Mouse (Mus musculus) midbrain, embryonic 15.5 days (tissue): Measurements from ENCODE around the gene Lmod2. TPM values are rescaled to one million over a fixed set of nuclear protein-coding genes. Genes with fewer than 3 reads are reported as not detected.

ENCODE experiments used
- ATAC-seq: fragments of 200-750 bp; cut with Nextera tagmentation; replicated peaks from 2 replicates; pipeline ENCODE4 v1.8.0; 2017; ENCODE audit warnings: moderate TSS enrichment
- H3K27ac ChIP-seq: fragments of 300-500 bp; sonication (generic); 2 replicates; pipeline ENCODE4 v1.5.1; 2015; ENCODE audit warnings: mild to moderate bottlenecking, inconsistent platforms
- H3K27me3 ChIP-seq: fragments of 300-500 bp; sonication (generic); replicated peaks from 2 replicates; pipeline ENCODE4 v1.6.1; 2015; ENCODE audit warnings: inconsistent platforms
- H3K36me3 ChIP-seq: fragments of 300-500 bp; sonication (generic); replicated peaks from 2 replicates; pipeline ENCODE4 v1.6.1; 2015; ENCODE audit warnings: inconsistent platforms
- H3K4me1 ChIP-seq: fragments of 300-500 bp; sonication (generic); 2 replicates; pipeline ENCODE4 v1.6.1; 2015; ENCODE audit warnings: inconsistent platforms
- H3K4me2 ChIP-seq: fragments of 300-500 bp; sonication (generic); 2 replicates; pipeline ENCODE4 v1.6.1; 2015; ENCODE audit warnings: inconsistent platforms, mild to moderate bottlenecking, moderate library complexity
- H3K4me3 ChIP-seq: fragments of 300-500 bp; sonication (generic); 2 replicates; pipeline ENCODE4 v1.5.1; 2015; ENCODE audit warnings: mild to moderate bottlenecking, inconsistent platforms
- H3K9ac ChIP-seq: fragments of 300-500 bp; sonication (generic); 2 replicates; pipeline ENCODE4 v1.6.1; 2015; ENCODE audit warnings: mild to moderate bottlenecking, inconsistent platforms
- H3K9me3 ChIP-seq: fragments of 300-500 bp; sonication (generic); 2 replicates; pipeline ENCODE4 v1.6.1; 2016; ENCODE audit warnings: inconsistent platforms
- WGBS: fragments of 180-500 bp; shearing (Covaris S2); methylation state at CpG from one replicate; pipeline ENCODE4 v1.1.7; 2015; ENCODE audit warnings: mixed read lengths; 5-methylcytosine and 5-hydroxymethylcytosine counted together
- polyA plus RNA-seq: library from polyadenylated mRNA; unstranded; fragments of >200 nt; fragmentation: Nextera tagmentation; extraction: Ambion mirVana; gene quantifications from 2 replicates; pipeline ENCODE4 v1.2.1, GENCODE M21; 2015

Gene Lmod2
- polyA plus RNA-seq, 1 experiment from 2014 or later = not detected

- Histone ChIP-seq H3K4me3 (no peak overlapping the region), H3K4me1 (no peaks in the 10 kb centered on the region), H3K4me2 (no peak overlapping the region), H3K9ac (no peak overlapping the region), H3K9me3 (no peaks in the 10 kb centered on the region), H3K27me3 (no peaks in the 10 kb centered on the region), H3K27ac (no peak overlapping the region), H3K36me3 (peaks cover 18% of the 10 kb centered on the region; the same call in 1 of the 2 replicates)
- peak; percentile 70; the same call in 1 of the 2 replicates for ATAC-seq
- 76% methylated on average over 6 of the region's 6 CpGs for WGBS
These were observed 21.9 kb downstream of the Lmod2 start for GRCm38 (mm10) chr6:24619285-24620045.

GRCm38 (mm10) chr6:24620936-24621335 is 23.4 kb downstream of the Lmod2 start:
- no peak overlapping the region for H3K9ac ChIP-seq
- H3K4me3 ChIP-seq = no peak overlapping the region
- WGBS = 86% methylated on average over 2 of the region's 2 CpGs
- no peaks in the 10 kb centered on the region for H3K9me3 ChIP-seq
- H3K36me3 ChIP-seq = peaks cover 16% of the 10 kb centered on the region; the same call in 1 of the 2 replicates
- no peak overlapping the region for H3K4me2 ChIP-seq
- H3K27ac ChIP-seq = no peak overlapping the region
- H3K4me1 ChIP-seq = no peaks in the 10 kb centered on the region
- H3K27me3 ChIP-seq = no peaks in the 10 kb centered on the region
- no peak for ATAC-seq

GRCm38 (mm10) chr6:24622098-24622497 is 24.5 kb downstream of the Lmod2 start:
- Histone ChIP-seq H3K4me3 (no peak overlapping the region), H3K27me3 (no peaks in the 10 kb centered on the region), H3K4me1 (no peaks in the 10 kb centered on the region), H3K9me3 (no peaks in the 10 kb centered on the region), H3K36me3 (peaks cover 16% of the 10 kb centered on the region; the same call in 1 of the 2 replicates), H3K9ac (no peak overlapping the region), H3K4me2 (no peak overlapping the region), H3K27ac (no peak overlapping the region)
- no peak for ATAC-seq
- 92% methylated on average over 2 of the region's 2 CpGs for WGBS

- no peaks in the 10 kb centered on the region for H3K27me3 ChIP-seq
- H3K4me3 ChIP-seq = no peak overlapping the region
- ATAC-seq = peak; percentile 73
- no peaks in the 10 kb centered on the region for H3K4me1 ChIP-seq
- no peak overlapping the region for H3K9ac ChIP-seq
- H3K27ac ChIP-seq = no peak overlapping the region
- H3K4me2 ChIP-seq = no peak overlapping the region
- 67% methylated on average over 5 of the region's 5 CpGs for WGBS
- H3K9me3 ChIP-seq = no peaks in the 10 kb centered on the region
- 0 out of 2 replicates have a peak, but pooled peaks cover 5% of the 10 kb centered on the region for H3K36me3 ChIP-seq
These were observed 30.0 kb downstream of the Lmod2 start for GRCm38 (mm10) chr6:24627586-24628030.

- Histone ChIP-seq H3K4me3 (no peak overlapping the region), H3K36me3 (0 out of 2 replicates have a peak, but pooled peaks cover 5% of the 10 kb centered on the region), H3K4me1 (no peaks in the 10 kb centered on the region), H3K27me3 (no peaks in the 10 kb centered on the region), H3K4me2 (no peak overlapping the region), H3K9me3 (no peaks in the 10 kb centered on the region), H3K9ac (no peak overlapping the region), H3K27ac (no peak overlapping the region)
- WGBS = 84% methylated on average over 1 of the region's 1 CpGs
- no peak for ATAC-seq
These were observed 30.9 kb downstream of the Lmod2 start for GRCm38 (mm10) chr6:24628499-24628898.

- H3K36me3 ChIP-seq = no peaks in the 10 kb centered on the region
- no peaks in the 10 kb centered on the region for H3K27me3 ChIP-seq
- no peak overlapping the region for H3K9ac ChIP-seq
- no peaks in the 10 kb centered on the region for H3K4me1 ChIP-seq
- 91% methylated on average over 4 of the region's 4 CpGs for WGBS
- H3K27ac ChIP-seq = no peak overlapping the region
- no peak overlapping the region for H3K4me2 ChIP-seq
- no peak overlapping the region for H3K4me3 ChIP-seq
- H3K9me3 ChIP-seq = no peaks in the 10 kb centered on the region
- no peak for ATAC-seq
These were observed 34.5 kb downstream of the Lmod2 start for GRCm38 (mm10) chr6:24632061-24632460.

GRCm38 (mm10) chr6:24634065-24634464 is 36.5 kb downstream of the Lmod2 start:
- H3K36me3 ChIP-seq = no peaks in the 10 kb centered on the region
- ATAC-seq = no peak
- H3K9me3 ChIP-seq = no peaks in the 10 kb centered on the region
- H3K4me1 ChIP-seq = no peaks in the 10 kb centered on the region
- H3K9ac ChIP-seq = no peak overlapping the region
- no peak overlapping the region for H3K4me2 ChIP-seq
- H3K27me3 ChIP-seq = no peaks in the 10 kb centered on the region
- 90% methylated on average over 3 of the region's 3 CpGs for WGBS
- H3K27ac ChIP-seq = no peak overlapping the region
- H3K4me3 ChIP-seq = no peak overlapping the region

GRCm38 (mm10) chr6:24635814-24636213 is 38.3 kb downstream of the Lmod2 start:
- H3K4me3 ChIP-seq = no peak overlapping the region
- WGBS = 92% methylated on average over 2 of the region's 2 CpGs
- no peak overlapping the region for H3K9ac ChIP-seq
- no peaks in the 10 kb centered on the region for H3K36me3 ChIP-seq
- no peaks in the 10 kb centered on the region for H3K9me3 ChIP-seq
- H3K27me3 ChIP-seq = no peaks in the 10 kb centered on the region
- ATAC-seq = no peak
- no peak overlapping the region for H3K4me2 ChIP-seq
- H3K27ac ChIP-seq = no peak overlapping the region
- no peaks in the 10 kb centered on the region for H3K4me1 ChIP-seq

- Histone ChIP-seq H3K4me3 (no peak overlapping the region), H3K4me1 (no peaks in the 10 kb centered on the region), H3K9me3 (no peaks in the 10 kb centered on the region), H3K36me3 (no peaks in the 10 kb centered on the region), H3K27ac (no peak overlapping the region), H3K27me3 (no peaks in the 10 kb centered on the region), H3K4me2 (no peak overlapping the region), H3K9ac (no peak overlapping the region)
- ATAC-seq = no peak
- WGBS = 93% methylated on average over 4 of the region's 4 CpGs
These were observed 43.7 kb downstream of the Lmod2 start for GRCm38 (mm10) chr6:24641286-24641685.

- no peak overlapping the region for H3K9ac ChIP-seq
- H3K4me2 ChIP-seq = no peak overlapping the region
- no peaks in the 10 kb centered on the region for H3K36me3 ChIP-seq
- no peak overlapping the region for H3K4me3 ChIP-seq
- 97% methylated on average over 2 of the region's 2 CpGs for WGBS
- H3K27ac ChIP-seq = no peak overlapping the region
- no peak for ATAC-seq
- no peaks in the 10 kb centered on the region for H3K27me3 ChIP-seq
- no peaks in the 10 kb centered on the region for H3K4me1 ChIP-seq
- H3K9me3 ChIP-seq = no peaks in the 10 kb centered on the region
These were observed 44.6 kb downstream of the Lmod2 start for GRCm38 (mm10) chr6:24642161-24642560.

GRCm38 (mm10) chr6:24642960-24643359 is 45.4 kb downstream of the Lmod2 start:
- no peak for ATAC-seq
- 92% methylated on average over 3 of the region's 3 CpGs for WGBS

GRCm38 (mm10) chr6:24645346-24646053 is 47.9 kb downstream of the Lmod2 start:
- no peaks in the 10 kb centered on the region for H3K27me3 ChIP-seq
- H3K4me1 ChIP-seq = peaks cover 4% of the 10 kb centered on the region; the same call in 1 of the 2 replicates
- no peak for ATAC-seq
- no peak overlapping the region for H3K4me3 ChIP-seq
- H3K9ac ChIP-seq = no peak overlapping the region
- 92% methylated on average over 6 of the region's 6 CpGs for WGBS
- H3K27ac ChIP-seq = no peak overlapping the region
- H3K9me3 ChIP-seq = no peaks in the 10 kb centered on the region
- H3K36me3 ChIP-seq = no peaks in the 10 kb centered on the region
- H3K4me2 ChIP-seq = no peak overlapping the region

More at GRCm38 (mm10) chr6:24642960-24643359, 45.4 kb downstream of the Lmod2 start:
- Histone ChIP-seq H3K4me2 (no peak overlapping the region), H3K4me1 (no peaks in the 10 kb centered on the region), H3K9me3 (no peaks in the 10 kb centered on the region), H3K9ac (no peak overlapping the region), H3K36me3 (no peaks in the 10 kb centered on the region), H3K4me3 (no peak overlapping the region), H3K27me3 (no peaks in the 10 kb centered on the region), H3K27ac (no peak overlapping the region)
